Mouse (Mus musculus): ENCODE measurements around the gene Trim41. TPM values are rescaled to one million over a fixed set of nuclear protein-coding genes. Genes with fewer than 3 reads are reported as not detected.
"Not testable (repeated sequence)": the region's sequence is repeated elsewhere in the genome, so short reads cannot be mapped to it uniquely, and the experiment has no call there.

Gene Trim41
- polyA plus RNA-seq, 1 experiment from 2014 or later = 6.4 TPM

- WGBS = 51% methylated on average over 2 of the region's 2 CpGs
- H3K27me3 ChIP-seq (ENCODE audit: control insufficient read depth, insufficient read depth, low read depth, low read length) = no peaks in the 10 kb centered on the region
- no peaks in the 10 kb centered on the region for H3K9me3 ChIP-seq (ENCODE audit: control insufficient read depth, low read length)
- no peaks in the 10 kb centered on the region; the same call in 1 of the 2 replicates for H3K4me1 ChIP-seq (replicated peaks; ENCODE audit: control insufficient read depth, insufficient read depth, low read length)
- no peak for ATAC-seq (ENCODE audit: low read depth)
- H3K9ac ChIP-seq (ENCODE audit: low read length) = no peak overlapping the region
- H3K4me3 ChIP-seq (ENCODE audit: low read length) = no peak overlapping the region
- H3K4me2 ChIP-seq (ENCODE audit: low read depth, low read length) = no peak overlapping the region
- H3K36me3 ChIP-seq (ENCODE audit: control insufficient read depth, insufficient read depth, low read length) = no peaks in the 10 kb centered on the region
- H3K27ac ChIP-seq (ENCODE audit: low read length) = no peak overlapping the region
Observed at GRCm38 (mm10) chr11:48831273-48831672, 14.1 kb upstream of the Trim41 start.

- no peak for ATAC-seq (ENCODE audit: low read depth)
- H3K4me3 ChIP-seq (ENCODE audit: low read length) = no peak overlapping the region
- no peak overlapping the region for H3K27ac ChIP-seq (ENCODE audit: low read length)
- WGBS = 35% methylated on average over 2 of the region's 2 CpGs
- no peak overlapping the region for H3K4me2 ChIP-seq (ENCODE audit: low read depth, low read length)
- no peaks in the 10 kb centered on the region for H3K36me3 ChIP-seq (ENCODE audit: control insufficient read depth, insufficient read depth, low read length)
- no peaks in the 10 kb centered on the region for H3K9me3 ChIP-seq (ENCODE audit: control insufficient read depth, low read length)
- no peaks in the 10 kb centered on the region for H3K27me3 ChIP-seq (ENCODE audit: control insufficient read depth, insufficient read depth, low read depth, low read length)
- H3K9ac ChIP-seq (ENCODE audit: low read length) = no peak overlapping the region
- no peaks in the 10 kb centered on the region; the same call in 1 of the 2 replicates for H3K4me1 ChIP-seq (replicated peaks; ENCODE audit: control insufficient read depth, insufficient read depth, low read length)
Observed at GRCm38 (mm10) chr11:48830279-48830678, 13.1 kb upstream of the Trim41 start.

- Histone ChIP-seq H3K27ac (ENCODE audit: low read length) (no peak overlapping the region), H3K4me2 (ENCODE audit: low read depth, low read length) (no peak overlapping the region), H3K9me3 (ENCODE audit: control insufficient read depth, low read length) (no peaks in the 10 kb centered on the region), H3K36me3 (ENCODE audit: control insufficient read depth, insufficient read depth, low read length) (no peaks in the 10 kb centered on the region), H3K4me3 (ENCODE audit: low read length) (no peak overlapping the region), H3K4me1 (replicated peaks; ENCODE audit: control insufficient read depth, insufficient read depth, low read length) (peaks cover 4% of the 10 kb centered on the region; the same call in 1 of the 2 replicates), H3K27me3 (ENCODE audit: control insufficient read depth, insufficient read depth, low read depth, low read length) (no peaks in the 10 kb centered on the region), H3K9ac (ENCODE audit: low read length) (no peak overlapping the region)
- ATAC-seq (ENCODE audit: low read depth) = no peak
- 65% methylated on average over 6 of the region's 6 CpGs for WGBS
Observed at GRCm38 (mm10) chr11:48827926-48828325, 10.8 kb upstream of the Trim41 start.

GRCm38 (mm10) chr11:48826752-48827096, 9.6 kb upstream of the Trim41 start:
- no peaks in the 10 kb centered on the region for H3K36me3 ChIP-seq (ENCODE audit: control insufficient read depth, insufficient read depth, low read length)
- H3K9ac ChIP-seq (ENCODE audit: low read length) = peak overlapping the region; percentile 65
- peak; percentile 34 for ATAC-seq (ENCODE audit: low read depth)
- H3K4me2 ChIP-seq (ENCODE audit: low read depth, low read length) = peak overlapping the region; percentile 74
- peak overlapping the region; percentile 50 for H3K4me3 ChIP-seq (ENCODE audit: low read length)
- WGBS = 2% methylated on average over 6 of the region's 6 CpGs
- no peaks in the 10 kb centered on the region for H3K27me3 ChIP-seq (ENCODE audit: control insufficient read depth, insufficient read depth, low read depth, low read length)
- H3K4me1 ChIP-seq (replicated peaks; ENCODE audit: control insufficient read depth, insufficient read depth, low read length) = peaks cover 4% of the 10 kb centered on the region; the same call in 1 of the 2 replicates
- H3K9me3 ChIP-seq (ENCODE audit: control insufficient read depth, low read length) = no peaks in the 10 kb centered on the region
- peak overlapping the region; percentile 66 for H3K27ac ChIP-seq (ENCODE audit: low read length)

GRCm38 (mm10) chr11:48825979-48826751, 9.0 kb upstream of the Trim41 start, which contains the start of the genes Trim7 and Gm12184:
Gene Trim7 (plus strand): TSS chr11:48826140.
Gene Gm12184 (minus strand): TSS chr11:48826655.
- not testable (repeated sequence) for H3K36me3 ChIP-seq (ENCODE audit: control insufficient read depth, insufficient read depth, low read length); H3K27me3 ChIP-seq (ENCODE audit: control insufficient read depth, insufficient read depth, low read depth, low read length); H3K9me3 ChIP-seq (ENCODE audit: control insufficient read depth, low read length); H3K4me1 ChIP-seq (replicated peaks; ENCODE audit: control insufficient read depth, insufficient read depth, low read length)
- peak within 1 kb of the TSS; percentile 50 for H3K4me3 ChIP-seq (ENCODE audit: low read length)
- H3K9ac ChIP-seq (ENCODE audit: low read length) = peak within 1 kb of the TSS; percentile 65
- H3K4me2 ChIP-seq (ENCODE audit: low read depth, low read length) = peak within 1 kb of the TSS; percentile 74
- WGBS = under 1% methylated on average over 34 of the region's 92 CpGs
- ATAC-seq (ENCODE audit: low read depth) = peak; percentile 91
- H3K27ac ChIP-seq (ENCODE audit: low read length) = peak within 1 kb of the TSS; percentile 66

GRCm38 (mm10) chr11:48824311-48824830, 7.2 kb upstream of the Trim41 start:
- H3K27ac ChIP-seq (ENCODE audit: low read length) = no peak overlapping the region
- H3K4me2 ChIP-seq (ENCODE audit: low read depth, low read length) = peak overlapping the region; percentile 69
- ATAC-seq (ENCODE audit: low read depth) = no peak
- H3K9me3 ChIP-seq (ENCODE audit: control insufficient read depth, low read length) = no peaks in the 10 kb centered on the region
- H3K4me1 ChIP-seq (replicated peaks; ENCODE audit: control insufficient read depth, insufficient read depth, low read length) = peaks cover 4% of the 10 kb centered on the region; the same call in 1 of the 2 replicates
- 6% methylated on average over 22 of the region's 22 CpGs for WGBS
- no peaks in the 10 kb centered on the region for H3K27me3 ChIP-seq (ENCODE audit: control insufficient read depth, insufficient read depth, low read depth, low read length)
- H3K4me3 ChIP-seq (ENCODE audit: low read length) = peak overlapping the region; percentile 42
- H3K9ac ChIP-seq (ENCODE audit: low read length) = no peak overlapping the region
- H3K36me3 ChIP-seq (ENCODE audit: control insufficient read depth, insufficient read depth, low read length) = no peaks in the 10 kb centered on the region

- Histone ChIP-seq H3K4me2 (ENCODE audit: low read depth, low read length) (peak overlapping the region; percentile 69), H3K4me1 (replicated peaks; ENCODE audit: control insufficient read depth, insufficient read depth, low read length) (peaks cover 4% of the 10 kb centered on the region; the same call in 1 of the 2 replicates), H3K27ac (ENCODE audit: low read length) (no peak overlapping the region), H3K9me3 (ENCODE audit: control insufficient read depth, low read length) (no peaks in the 10 kb centered on the region), H3K36me3 (ENCODE audit: control insufficient read depth, insufficient read depth, low read length) (no peaks in the 10 kb centered on the region), H3K27me3 (ENCODE audit: control insufficient read depth, insufficient read depth, low read depth, low read length) (no peaks in the 10 kb centered on the region), H3K9ac (ENCODE audit: low read length) (peak overlapping the region; percentile 41; the same call in 1 of the 2 replicates), H3K4me3 (ENCODE audit: low read length) (peak overlapping the region; percentile 42)
- ATAC-seq (ENCODE audit: low read depth) = no peak
- 1% methylated on average over 15 of the region's 15 CpGs for WGBS
Observed at GRCm38 (mm10) chr11:48823536-48823972, 6.4 kb upstream of the Trim41 start.

GRCm38 (mm10) chr11:48822768-48823512, 5.8 kb upstream of the Trim41 start:
- Histone ChIP-seq H3K36me3 (ENCODE audit: control insufficient read depth, insufficient read depth, low read length) (no peaks in the 10 kb centered on the region), H3K27me3 (ENCODE audit: control insufficient read depth, insufficient read depth, low read depth, low read length) (no peaks in the 10 kb centered on the region), H3K9me3 (ENCODE audit: control insufficient read depth, low read length) (no peaks in the 10 kb centered on the region), H3K4me3 (ENCODE audit: low read length) (peak overlapping the region; percentile 42), H3K27ac (ENCODE audit: low read length) (no peak overlapping the region), H3K4me2 (ENCODE audit: low read depth, low read length) (peak overlapping the region; percentile 69), H3K4me1 (replicated peaks; ENCODE audit: control insufficient read depth, insufficient read depth, low read length) (peaks cover 4% of the 10 kb centered on the region; the same call in 1 of the 2 replicates), H3K9ac (ENCODE audit: low read length) (peak overlapping the region; percentile 41; the same call in 1 of the 2 replicates)
- ATAC-seq (ENCODE audit: low read depth) = no peak
- WGBS = 29% methylated on average over 14 of the region's 14 CpGs

- H3K36me3 ChIP-seq (ENCODE audit: control insufficient read depth, insufficient read depth, low read length); H3K4me3 ChIP-seq (ENCODE audit: low read length); H3K4me1 ChIP-seq (replicated peaks; ENCODE audit: control insufficient read depth, insufficient read depth, low read length); H3K9me3 ChIP-seq (ENCODE audit: control insufficient read depth, low read length); H3K27ac ChIP-seq (ENCODE audit: low read length); H3K4me2 ChIP-seq (ENCODE audit: low read depth, low read length); H3K9ac ChIP-seq (ENCODE audit: low read length); ATAC-seq (ENCODE audit: low read depth); H3K27me3 ChIP-seq (ENCODE audit: control insufficient read depth, insufficient read depth, low read depth, low read length): not testable (repeated sequence)
- 81% methylated on average over 14 of the region's 14 CpGs for WGBS
Observed at GRCm38 (mm10) chr11:48821299-48821698, 4.1 kb upstream of the Trim41 start.
